Mouse (Mus musculus) stomach, embryonic 15.5 days (tissue): Measurements from ENCODE around the gene Bex1. TPM values are rescaled to one million over a fixed set of nuclear protein-coding genes. Genes with fewer than 3 reads are reported as not detected.

ENCODE experiments used
- ATAC-seq: fragments of 200-750 bp; cut with Nextera tagmentation; 2 replicates; pipeline ENCODE4 v1.8.0; 2017; ENCODE audit warnings: low read depth, moderate number of reproducible peaks, moderate TSS enrichment; ENCODE audit not compliant: insufficient read depth, low FRiP score
- H3K27ac ChIP-seq: fragments of 300-500 bp; sonication (generic); 2 replicates; pipeline ENCODE4 v1.5.1; 2015; ENCODE audit warnings: mild to moderate bottlenecking, inconsistent platforms
- H3K27me3 ChIP-seq: fragments of 300-500 bp; sonication (generic); replicated peaks from 2 replicates; pipeline ENCODE4 v1.6.1; 2015; ENCODE audit warnings: inconsistent platforms
- H3K36me3 ChIP-seq: fragments of 300-500 bp; sonication (generic); 2 replicates; pipeline ENCODE4 v1.6.1; 2015; ENCODE audit warnings: inconsistent platforms
- H3K4me1 ChIP-seq: fragments of 300-500 bp; sonication (generic); 2 replicates; pipeline ENCODE4 v1.6.1; 2015; ENCODE audit warnings: inconsistent platforms
- H3K4me2 ChIP-seq: fragments of 300-500 bp; sonication (generic); 2 replicates; pipeline ENCODE4 v1.6.1; 2015; ENCODE audit warnings: mild to moderate bottlenecking, inconsistent platforms
- H3K4me3 ChIP-seq: fragments of 300-500 bp; sonication (generic); replicated peaks from 2 replicates; pipeline ENCODE4 v1.5.1; 2015; ENCODE audit warnings: inconsistent platforms
- H3K9ac ChIP-seq: fragments of 300-500 bp; sonication (generic); 2 replicates; pipeline ENCODE4 v1.6.1; 2015; ENCODE audit warnings: inconsistent platforms
- H3K9me3 ChIP-seq: fragments of 300-500 bp; sonication (generic); 2 replicates; pipeline ENCODE4 v1.6.1; 2016; ENCODE audit warnings: inconsistent platforms
- WGBS: fragments of 180-500 bp; shearing (Covaris S2); methylation state at CpG from one replicate; pipeline ENCODE4 v1.1.7; 2015; 5-methylcytosine and 5-hydroxymethylcytosine counted together
- polyA plus RNA-seq: library from polyadenylated mRNA; unstranded; fragments of >200 nt; fragmentation: Nextera tagmentation; extraction: Ambion mirVana; gene quantifications from 2 replicates; pipeline ENCODE4 v1.2.1, GENCODE M21; 2015

Bex1 gene
- polyA plus RNA-seq, 1 experiment from 2014 or later = 124 TPM

DNA sequence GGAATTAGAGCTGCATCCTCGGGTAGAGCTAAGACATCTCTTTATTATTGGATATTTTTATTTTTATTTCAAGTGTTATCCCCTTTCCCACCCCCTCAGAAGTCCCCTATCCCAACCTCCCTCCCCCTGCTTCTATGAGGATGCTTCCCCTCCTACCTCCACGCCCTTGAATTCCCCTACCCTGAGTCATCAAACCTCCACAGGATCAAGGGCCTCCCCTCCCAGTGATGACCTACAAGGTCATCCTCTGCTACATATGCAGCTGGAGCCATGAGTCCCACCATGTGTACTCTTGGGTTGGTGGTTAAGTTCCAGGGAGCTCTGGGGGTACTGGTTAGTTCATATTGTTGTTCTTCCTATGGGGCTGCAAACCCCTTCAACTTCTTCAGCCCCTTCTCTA lies 1.9 kb downstream of the Bex1 start:
- ATAC-seq = no peak
- WGBS = 59% methylated on average over 2 of the region's 2 CpGs
- H3K4me1 ChIP-seq = no peaks in the 10 kb centered on the region
- no peak overlapping the region for H3K9ac ChIP-seq
- H3K27ac ChIP-seq = no peak overlapping the region
- H3K4me3 ChIP-seq = no peak overlapping the region
- no peaks in the 10 kb centered on the region for H3K36me3 ChIP-seq
- H3K27me3 ChIP-seq = no peaks in the 10 kb centered on the region
- no peaks in the 10 kb centered on the region for H3K9me3 ChIP-seq
- no peak overlapping the region for H3K4me2 ChIP-seq

DNA sequence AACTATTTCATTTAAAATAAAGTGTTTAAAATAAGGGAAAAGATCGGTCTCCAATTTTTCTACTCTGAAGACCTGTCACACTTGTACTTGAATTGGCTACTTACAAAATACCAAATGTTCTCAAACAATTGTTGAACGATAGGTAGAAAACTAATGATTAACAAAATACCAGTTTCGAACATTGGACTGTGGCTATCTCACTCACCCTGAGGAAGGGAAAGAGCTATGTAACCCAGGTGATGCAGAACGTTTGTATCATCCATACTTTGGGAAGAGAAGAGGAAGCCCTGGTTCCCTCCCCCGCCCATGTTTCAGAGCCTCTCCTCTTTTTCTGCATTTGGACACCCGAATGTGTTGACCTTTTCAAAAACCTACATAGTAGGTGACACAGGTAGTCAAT lies 10.9 kb downstream of the Bex1 start:
- Histone ChIP-seq H3K4me3 (no peak overlapping the region), H3K4me1 (no peaks in the 10 kb centered on the region), H3K27ac (no peak overlapping the region), H3K36me3 (no peaks in the 10 kb centered on the region), H3K9ac (no peak overlapping the region), H3K9me3 (no peaks in the 10 kb centered on the region), H3K27me3 (no peaks in the 10 kb centered on the region), H3K4me2 (no peak overlapping the region)
- no peak for ATAC-seq
- 70% methylated on average over 6 of the region's 6 CpGs for WGBS

GRCm38 (mm10) chrX:136203664-136204066 lies 11.6 kb downstream of the Bex1 start, which contains the start of gene Tceal5:
TSS of gene Tceal5 (minus strand) at chrX:136203876.
- peak within 1 kb of the TSS; percentile 41 for H3K4me3 ChIP-seq
- H3K36me3 ChIP-seq = no peaks in the 10 kb centered on the region
- H3K4me2 ChIP-seq = peak within 1 kb of the TSS; percentile 58
- no peaks in the 10 kb centered on the region for H3K27me3 ChIP-seq
- H3K4me1 ChIP-seq = no peaks in the 10 kb centered on the region
- WGBS = 16% methylated on average over 9 of the region's 9 CpGs
- peak; percentile 68 for ATAC-seq
- H3K9me3 ChIP-seq = no peaks in the 10 kb centered on the region
- H3K9ac ChIP-seq = no peak within 1 kb of the TSS
- H3K27ac ChIP-seq = no peak within 1 kb of the TSS

- no peak overlapping the region for H3K9ac ChIP-seq
- peak overlapping the region; percentile 58 for H3K4me2 ChIP-seq
- no peaks in the 10 kb centered on the region for H3K4me1 ChIP-seq
- H3K27me3 ChIP-seq = no peaks in the 10 kb centered on the region
- WGBS = 21% methylated on average over 7 of the region's 7 CpGs
- H3K9me3 ChIP-seq = no peaks in the 10 kb centered on the region
- ATAC-seq = 0 out of 2 replicates have a peak, but pooled peaks have one; percentile 22
- H3K4me3 ChIP-seq = peak overlapping the region; percentile 41
- H3K36me3 ChIP-seq = no peaks in the 10 kb centered on the region
- H3K27ac ChIP-seq = no peak overlapping the region
These were observed 12.1 kb downstream of the Bex1 start for GRCm38 (mm10) chrX:136203257-136203656.

GRCm38 (mm10) chrX:136196873-136197272 lies 18.4 kb downstream of the Bex1 start:
- Histone ChIP-seq H3K4me1 (no peaks in the 10 kb centered on the region), H3K27me3 (no peaks in the 10 kb centered on the region), H3K4me3 (no peak overlapping the region), H3K36me3 (no peaks in the 10 kb centered on the region), H3K4me2 (no peak overlapping the region), H3K27ac (no peak overlapping the region), H3K9ac (no peak overlapping the region), H3K9me3 (no peaks in the 10 kb centered on the region)
- whole genome bisulfite sequencing = 42% methylated on average over 1 of the region's 1 CpGs
- ATAC-seq = no peak

- Histone ChIP-seq H3K4me1 (no peaks in the 10 kb centered on the region), H3K36me3 (no peaks in the 10 kb centered on the region), H3K4me3 (no peak overlapping the region), H3K27me3 (no peaks in the 10 kb centered on the region), H3K27ac (no peak overlapping the region), H3K9me3 (no peaks in the 10 kb centered on the region), H3K9ac (no peak overlapping the region), H3K4me2 (no peak overlapping the region)
- ATAC-seq = no peak
- WGBS = 79% methylated on average over 16 of the region's 16 CpGs
These were observed 19.9 kb downstream of the Bex1 start for GRCm38 (mm10) chrX:136195193-136195944.

DNA sequence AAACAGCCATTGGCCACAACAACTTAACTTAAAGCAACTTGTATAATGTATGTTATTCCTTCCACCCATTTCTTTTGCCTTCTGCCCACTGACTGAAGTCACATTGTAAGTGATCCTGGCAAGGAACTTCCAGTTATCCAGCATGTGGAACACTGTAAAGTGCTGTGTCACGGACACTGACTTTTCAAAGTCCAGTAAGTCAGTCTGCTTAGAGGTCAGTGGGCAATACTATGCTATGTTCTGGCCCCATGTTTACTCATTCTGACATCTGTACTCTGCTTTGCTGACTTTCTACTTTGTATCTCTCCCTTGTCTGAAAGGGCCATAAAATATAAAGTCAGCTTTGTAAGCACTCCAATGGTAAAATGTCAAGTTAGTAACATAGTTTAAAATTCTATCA lies 32.2 kb downstream of the Bex1 start:
- no peaks in the 10 kb centered on the region for H3K36me3 ChIP-seq
- WGBS = 76% methylated on average over 1 of the region's 1 CpGs
- no peak overlapping the region for H3K9ac ChIP-seq
- no peaks in the 10 kb centered on the region for H3K4me1 ChIP-seq
- H3K4me3 ChIP-seq = no peak overlapping the region
- H3K27ac ChIP-seq = no peak overlapping the region
- no peak for ATAC-seq
- no peaks in the 10 kb centered on the region for H3K9me3 ChIP-seq
- no peaks in the 10 kb centered on the region for H3K27me3 ChIP-seq
- H3K4me2 ChIP-seq = no peak overlapping the region

DNA sequence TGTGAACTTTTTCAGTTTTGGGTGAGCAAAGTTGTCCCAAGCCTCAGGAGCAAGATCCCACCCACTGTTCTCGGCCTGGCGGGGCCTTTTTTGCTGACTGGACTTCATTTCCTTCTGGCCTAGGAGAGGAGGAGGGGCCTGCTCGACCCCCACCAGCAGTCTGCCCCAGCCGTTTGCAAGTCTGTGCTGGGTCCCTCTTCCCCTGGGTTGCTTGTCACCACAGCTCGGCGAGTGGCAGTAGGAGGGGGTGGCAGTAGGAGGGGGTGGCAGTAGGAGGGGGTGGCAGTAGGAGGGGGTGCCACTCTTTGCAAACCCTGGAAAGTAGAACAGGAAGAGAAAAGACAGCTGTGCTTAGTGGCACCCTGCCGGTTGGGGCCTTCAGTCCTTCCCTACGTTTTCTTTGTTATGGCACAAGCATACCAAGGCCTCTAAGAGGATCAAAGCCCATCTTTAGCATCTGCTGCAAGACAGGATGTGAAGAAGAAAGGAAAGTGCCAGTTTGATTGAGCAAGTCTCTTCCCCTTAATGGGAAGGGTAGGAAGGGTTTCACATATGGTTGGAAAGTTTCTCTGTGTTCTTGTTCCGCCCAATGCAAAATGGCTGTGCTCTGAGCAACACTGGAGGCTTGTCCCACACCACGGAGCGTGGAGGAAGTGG lies 34.3 kb downstream of the Bex1 start:
- Histone ChIP-seq H3K9ac (no peak overlapping the region), H3K9me3 (no peaks in the 10 kb centered on the region), H3K4me2 (no peak overlapping the region), H3K36me3 (no peaks in the 10 kb centered on the region), H3K4me3 (no peak overlapping the region), H3K27ac (no peak overlapping the region), H3K4me1 (no peaks in the 10 kb centered on the region), H3K27me3 (no peaks in the 10 kb centered on the region)
- 25% methylated on average over 11 of the region's 11 CpGs for WGBS
- no peak for ATAC-seq

GRCm38 (mm10) chrX:136172786-136173185 lies 42.5 kb downstream of the Bex1 start:
- H3K4me3 ChIP-seq = peak overlapping the region; percentile 54; the same call in 1 of the 2 replicates
- whole genome bisulfite sequencing = 25% methylated on average over 10 of the region's 10 CpGs
- no peaks in the 10 kb centered on the region for H3K36me3 ChIP-seq
- no peak overlapping the region for H3K9ac ChIP-seq
- peak overlapping the region; percentile 81; the same call in 1 of the 2 replicates for H3K27ac ChIP-seq
- peak overlapping the region; percentile 43 for H3K4me2 ChIP-seq
- no peaks in the 10 kb centered on the region for H3K4me1 ChIP-seq
- H3K27me3 ChIP-seq = no peaks in the 10 kb centered on the region
- H3K9me3 ChIP-seq = no peaks in the 10 kb centered on the region
- no peak for ATAC-seq

- H3K27ac ChIP-seq = peak within 1 kb of the TSS; percentile 85
- 19% methylated on average over 10 of the region's 10 CpGs for WGBS
These were observed 43.2 kb downstream of the Bex1 start, which contains the start of gene Tceal8 for GRCm38 (mm10) chrX:136172118-136172551. TSS of gene Tceal8 (minus strand) at chrX:136172342.

GRCm38 (mm10) chrX:136171189-136172117 lies 43.9 kb downstream of the Bex1 start:
- H3K27me3 ChIP-seq = no peaks in the 10 kb centered on the region
- 18% methylated on average over 24 of the region's 24 CpGs for WGBS
- no peaks in the 10 kb centered on the region for H3K36me3 ChIP-seq
- no peaks in the 10 kb centered on the region for H3K9me3 ChIP-seq
- ATAC-seq = peak; percentile 71
- peak overlapping the region; percentile 37 for H3K9ac ChIP-seq
- peak overlapping the region; percentile 48 for H3K4me2 ChIP-seq
- peak overlapping the region; percentile 54 for H3K4me3 ChIP-seq
- peak overlapping the region; percentile 85 for H3K27ac ChIP-seq
- H3K4me1 ChIP-seq = no peaks in the 10 kb centered on the region

More at GRCm38 (mm10) chrX:136172118-136172551, 43.2 kb downstream of the Bex1 start, which contains the start of gene Tceal8:
- no peaks in the 10 kb centered on the region for H3K9me3 ChIP-seq
- ATAC-seq = peak; percentile 93
- peak within 1 kb of the TSS; percentile 54 for H3K4me3 ChIP-seq
- H3K36me3 ChIP-seq = no peaks in the 10 kb centered on the region
- no peaks in the 10 kb centered on the region for H3K27me3 ChIP-seq
- peak within 1 kb of the TSS; percentile 48 for H3K4me2 ChIP-seq
- H3K4me1 ChIP-seq = no peaks in the 10 kb centered on the region
- peak within 1 kb of the TSS; percentile 37 for H3K9ac ChIP-seq
